Mouse (Mus musculus) bone marrow macrophage, adult 2 months (primary cell): ENCODE results near the gene Gng2.

Experiments
- CTCF ChIP-seq: IDR thresholded peaks from 2 replicates; pipeline ENCODE4 v1.5.1; 2012; ENCODE audit warnings: low read depth, mild to moderate bottlenecking, low read length, moderate library complexity
- POLR2A ChIP-seq: IDR thresholded peaks from 2 replicates; pipeline ENCODE4 v1.6.1; 2012; ENCODE audit warnings: mild to moderate bottlenecking, low read depth, low read length, borderline replicate concordance

DNA sequence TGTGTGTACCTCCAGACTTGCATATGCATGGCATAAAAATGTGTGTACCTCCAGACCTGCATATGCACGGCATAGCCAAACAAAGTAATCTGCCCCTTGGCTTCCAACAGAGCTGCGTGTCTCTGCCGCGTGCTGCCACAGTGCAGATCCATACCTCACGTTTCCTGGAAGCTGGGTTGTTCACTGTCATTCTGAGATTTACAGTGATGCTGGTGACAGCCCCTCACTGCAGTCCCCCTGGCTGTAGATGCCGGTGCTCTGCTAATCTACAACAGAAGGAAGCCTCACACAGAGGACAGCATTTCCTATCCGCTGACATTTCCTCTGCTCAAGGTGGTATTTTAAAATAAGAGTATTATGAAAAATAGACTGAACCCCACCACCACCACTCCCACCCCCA, 57.6 kb downstream of the Gng2 start:
- no peak for TF ChIP-seq POLR2A
- no peak for TF ChIP-seq CTCF
